ENCODE assay signal across 13 mouse cellular contexts in the genomic region with DNA sequence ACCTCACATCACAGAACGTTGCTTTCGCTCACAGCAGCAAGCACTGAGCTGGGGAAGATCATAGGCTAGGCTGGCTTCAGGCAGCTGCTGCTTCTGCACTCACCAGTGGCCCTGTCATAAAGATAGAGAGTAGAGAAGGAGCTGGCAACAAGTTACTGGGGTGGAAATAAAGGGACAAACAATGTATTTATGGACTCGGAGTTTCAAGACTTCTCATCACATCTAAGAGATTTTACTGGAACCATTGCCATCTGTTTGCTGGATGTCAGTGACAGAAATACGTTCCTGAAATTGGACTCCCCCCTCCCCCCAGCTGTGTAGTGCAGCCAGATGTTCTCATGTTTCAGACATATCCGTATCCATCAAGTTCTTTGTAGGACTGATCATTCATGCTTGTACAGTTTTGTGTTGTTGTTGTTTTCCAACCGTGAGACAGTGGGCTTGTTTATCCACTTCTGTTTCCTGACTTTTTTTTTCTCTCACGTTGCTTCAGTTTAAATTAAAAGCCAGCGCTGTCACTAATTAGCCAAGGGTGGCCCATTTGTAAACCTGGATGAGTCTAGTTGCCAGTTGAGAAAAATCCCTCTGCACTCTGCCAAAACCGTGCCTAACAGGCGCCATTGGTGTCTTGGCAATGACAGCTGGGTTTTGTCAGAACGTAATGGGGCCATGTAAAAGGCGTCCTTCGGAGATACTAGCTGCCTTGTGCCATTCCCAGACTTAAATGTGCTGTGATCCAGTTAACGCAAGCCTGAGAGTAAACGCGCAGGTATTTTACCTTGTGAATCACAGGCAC.
DNase-seq lines count a peak whose midpoint lies in the region; ATAC-seq and TF ChIP-seq lines count a peak whose summit lies in the region.
"Had no signal": no experiment of that assay in that cellular context is flagged by ENCODE, and none has a peak within 500 bp of the region (broad histone marks: within the 10 kb centered on the region; RNA-seq: fewer than 3 reads in every experiment).

No protein-coding gene starts in this region.

- H3K4me1 ChIP-seq in lung, adult 2 months (ENCODE audit: control insufficient read depth, insufficient read depth, low read length): no peaks in the 10 kb centered on the region
- peaks cover 11% of the 10 kb centered on the region; the same call in 1 of the 2 replicates for H3K4me1 ChIP-seq in kidney, embryonic 14.5 days (ENCODE audit: control insufficient read depth, insufficient read depth, low read length)
- H3K4me1 ChIP-seq: embryonic facial prominence, embryonic 12.5 days; liver, embryonic 15.5 days had no signal

- no peaks in the 10 kb centered on the region for H3K36me3 ChIP-seq in kidney, embryonic 14.5 days (ENCODE audit: control insufficient read depth, insufficient read depth, low read length)
- H3K36me3 ChIP-seq: embryonic facial prominence, embryonic 12.5 days; liver, embryonic 15.5 days had no signal

- H3K4me2 ChIP-seq in kidney, embryonic 14.5 days (replicated peaks; ENCODE audit: low read depth, low read length): peak overlapping the region; percentile 18
- H3K4me2 ChIP-seq: embryonic facial prominence, embryonic 12.5 days; liver, embryonic 15.5 days had no signal

- no peak overlapping the region for H3K4me3 ChIP-seq in lung, adult 2 months (replicated peaks; ENCODE audit: extremely low read depth, low read depth, low read length)
- no peak overlapping the region for H3K4me3 ChIP-seq in kidney, embryonic 14.5 days (ENCODE audit: low read length)
- H3K4me3 ChIP-seq: embryonic facial prominence, embryonic 12.5 days; liver, embryonic 15.5 days had no signal

- no peak for TF ChIP-seq POLR2A in lung, adult 2 months (IDR thresholded peaks at IDR 0.05; ENCODE audit: borderline replicate concordance, extremely low read depth, low read depth, low read length)

- DNase-seq in cerebellum, postnatal 10 days: peak; percentile 38 to 51
- DNase-seq in cerebellum, adult 9-10 months: no peak
- peak; percentile 29 for DNase-seq in lung, postnatal 10 days
- DNase-seq in lung, adult 2 months: no peak
- peak; percentile 51 for DNase-seq in mesoderm, embryonic 11.5 days (ENCODE audit: low read depth, low spot score)
- DNase-seq in layer of hippocampus, adult 11-12 months (ENCODE audit: low spot score): no peak
- no peak for DNase-seq in thymus, postnatal 14 days
- DNase-seq: adrenal gland, postnatal 14 days; spleen, adult 18-20 months had no signal

- 59% methylated on average over 16 of the region's 16 CpGs for WGBS in lung, adult 2 months
- 24% methylated on average over 16 of the region's 16 CpGs for WGBS in kidney, embryonic 14.5 days

- no peaks in the 10 kb centered on the region for H3K27me3 ChIP-seq in kidney, embryonic 14.5 days (ENCODE audit: control insufficient read depth, insufficient read depth, low read length)
- H3K27me3 ChIP-seq: embryonic facial prominence, embryonic 12.5 days; liver, embryonic 15.5 days had no signal

- no peak overlapping the region for H3K9ac ChIP-seq in kidney, embryonic 14.5 days (ENCODE audit: low read depth, low read length)
- H3K9ac ChIP-seq: embryonic facial prominence, embryonic 12.5 days; liver, embryonic 15.5 days had no signal

- TF ChIP-seq CTCF in lung, adult 2 months (IDR thresholded peaks at IDR 0.05; ENCODE audit: insufficient read depth, low read length): no peak

- ATAC-seq in kidney, embryonic 14.5 days (ENCODE audit: low FRiP score, low TSS enrichment): peak; percentile 81
- ATAC-seq: intestine, embryonic 16.5 days had no signal

- no peaks in the 10 kb centered on the region for H3K9me3 ChIP-seq in kidney, embryonic 14.5 days (ENCODE audit: control insufficient read depth, low read length)
- H3K9me3 ChIP-seq: embryonic facial prominence, embryonic 12.5 days; liver, embryonic 15.5 days had no signal

- H3K27ac ChIP-seq in kidney, embryonic 14.5 days (ENCODE audit: low read depth, low read length): peak overlapping the region; percentile 24; the same call in 1 of the 2 replicates
- H3K27ac ChIP-seq: embryonic facial prominence, embryonic 12.5 days; liver, embryonic 15.5 days had no signal

Comparison
In these comparisons a context has a peak if more than half of its experiments do, and no peak if none do; other contexts are left out.
1. DNase-seq: peak in cerebellum, postnatal 10 days (2 of 2), lung, postnatal 10 days (single experiment) and mesoderm, embryonic 11.5 days (single experiment); none in cerebellum, adult 9-10 months (single experiment), lung, adult 2 months (single experiment), layer of hippocampus, adult 11-12 months (single experiment) and thymus, postnatal 14 days (single experiment).